Mouse (Mus musculus) midbrain, postnatal 0 days (tissue): ENCODE measurements around the gene Gm1113. TPM values are rescaled to one million over a fixed set of nuclear protein-coding genes. Genes with fewer than 3 reads are reported as not detected.

Experiments
- ATAC-seq: fragments of 200-750 bp; cut with Nextera tagmentation; 2 replicates; pipeline ENCODE4 v1.8.0; 2017; ENCODE audit warnings: moderate number of reproducible peaks, mild to moderate bottlenecking, moderate TSS enrichment, moderate library complexity; ENCODE audit not compliant: low FRiP score
- DNase-seq: peaks from one replicate; pipeline ENCODE4 v3.0.0-alpha.2; 2015; ENCODE audit warnings: low spot score
- H3K27ac ChIP-seq: fragments of 300-500 bp; sonication (generic); 2 replicates; pipeline ENCODE4 v1.5.1; 2014; ENCODE audit warnings: low read depth, mild to moderate bottlenecking, low read length, mixed read lengths
- H3K27me3 ChIP-seq: fragments of 300-500 bp; sonication (generic); 2 replicates; pipeline ENCODE4 v1.6.1; 2014; ENCODE audit warnings: low read length, control low read depth, mixed read lengths; ENCODE audit not compliant: insufficient read depth
- H3K36me3 ChIP-seq: fragments of 300-500 bp; sonication (generic); 2 replicates; pipeline ENCODE4 v1.6.1; 2014; ENCODE audit warnings: low read length, control low read depth, mixed read lengths; ENCODE audit not compliant: insufficient read depth
- H3K4me1 ChIP-seq: fragments of 300-500 bp; sonication (generic); 2 replicates; pipeline ENCODE4 v1.6.1; 2014; ENCODE audit warnings: mild to moderate bottlenecking, control low read depth, antibody characterized with exemption, low read length, mixed read lengths; ENCODE audit not compliant: insufficient read depth
- H3K4me2 ChIP-seq: fragments of 300-500 bp; sonication (generic); 2 replicates; pipeline ENCODE4 v1.6.1; 2014; ENCODE audit warnings: low read depth, mild to moderate bottlenecking, low read length, mixed read lengths; ENCODE audit not compliant: poor library complexity, severe bottlenecking
- H3K4me3 ChIP-seq: fragments of 300-500 bp; sonication (generic); 2 replicates; pipeline ENCODE4 v1.5.1; 2014; ENCODE audit warnings: low read depth, mild to moderate bottlenecking, low read length, moderate library complexity
- H3K9ac ChIP-seq: fragments of 300-500 bp; sonication (generic); replicated peaks from 2 replicates; pipeline ENCODE4 v1.6.1; 2014; ENCODE audit warnings: mild to moderate bottlenecking, low read length, moderate library complexity, mixed read lengths; ENCODE audit not compliant: poor library complexity, severe bottlenecking
- H3K9me3 ChIP-seq: fragments of 300-500 bp; sonication (generic); 2 replicates; pipeline ENCODE4 v1.6.1; 2016; ENCODE audit warnings: low read length, control low read depth
- CTCF ChIP-seq: IDR thresholded peaks from 2 replicates; pipeline ENCODE4 v1.5.1; 2016; ENCODE audit warnings: antibody characterized with exemption, mild to moderate bottlenecking
- WGBS: fragments of 180-500 bp; shearing (Covaris S2); extraction: QIAGEN DNeasy Blood & Tissue Kit; methylation state at CpG from one replicate; pipeline ENCODE4 v1.1.7; 2014; 5-methylcytosine and 5-hydroxymethylcytosine counted together
- polyA plus RNA-seq: library from polyadenylated mRNA; unstranded; fragments of >200 nt; fragmentation: Nextera tagmentation; extraction: Ambion mirVana; gene quantifications from 2 replicates; pipeline ENCODE4 v1.2.1, GENCODE M21; 2015
- total RNA-seq: library from RNA; depleted of rRNA; stranded (reverse); fragments of >200 nt; gene quantifications from 2 replicates; pipeline ENCODE4 v1.2.3, GENCODE M21; 2014

The Gm1113 gene
- total and polyA plus RNA-seq, 2 experiments from 2014 or later, result not detected

DNA sequence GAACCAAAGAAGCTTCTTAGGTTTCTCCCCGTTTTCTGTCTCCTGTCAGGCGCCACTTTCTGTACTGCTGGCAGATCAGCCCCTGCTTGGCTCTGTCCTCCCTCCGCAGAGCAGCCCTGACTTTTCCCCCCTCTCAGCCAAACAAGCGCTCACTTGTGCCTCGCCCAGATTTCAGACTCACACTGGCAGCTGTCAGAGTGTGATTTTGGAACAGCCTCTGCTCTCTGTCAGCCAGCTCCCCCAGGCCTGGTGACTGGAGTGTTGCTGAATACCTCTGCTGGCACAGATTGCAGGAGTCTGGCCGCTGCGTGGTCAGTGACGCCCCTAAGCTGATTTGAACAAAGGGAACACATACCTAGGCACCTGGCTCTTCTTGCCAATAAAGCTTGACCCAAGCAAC is 9.8 kb downstream of the Gm1113 start:
- Histone ChIP-seq H3K27me3 (no peaks in the 10 kb centered on the region), H3K36me3 (peaks cover 3% of the 10 kb centered on the region; the same call in 1 of the 2 replicates), H3K9me3 (no peaks in the 10 kb centered on the region), H3K9ac (no peak overlapping the region), H3K27ac (no peak overlapping the region), H3K4me3 (no peak overlapping the region), H3K4me2 (no peak overlapping the region), H3K4me1 (0 out of 2 replicates have a peak, but pooled peaks cover 5% of the 10 kb centered on the region)
- ATAC-seq (peak; percentile 42; the same call in 1 of the 2 replicates), DNase-seq (peak; percentile 68)
- TF ChIP-seq CTCF, result no peak
- WGBS, result 43% methylated on average over 8 of the region's 8 CpGs

DNA sequence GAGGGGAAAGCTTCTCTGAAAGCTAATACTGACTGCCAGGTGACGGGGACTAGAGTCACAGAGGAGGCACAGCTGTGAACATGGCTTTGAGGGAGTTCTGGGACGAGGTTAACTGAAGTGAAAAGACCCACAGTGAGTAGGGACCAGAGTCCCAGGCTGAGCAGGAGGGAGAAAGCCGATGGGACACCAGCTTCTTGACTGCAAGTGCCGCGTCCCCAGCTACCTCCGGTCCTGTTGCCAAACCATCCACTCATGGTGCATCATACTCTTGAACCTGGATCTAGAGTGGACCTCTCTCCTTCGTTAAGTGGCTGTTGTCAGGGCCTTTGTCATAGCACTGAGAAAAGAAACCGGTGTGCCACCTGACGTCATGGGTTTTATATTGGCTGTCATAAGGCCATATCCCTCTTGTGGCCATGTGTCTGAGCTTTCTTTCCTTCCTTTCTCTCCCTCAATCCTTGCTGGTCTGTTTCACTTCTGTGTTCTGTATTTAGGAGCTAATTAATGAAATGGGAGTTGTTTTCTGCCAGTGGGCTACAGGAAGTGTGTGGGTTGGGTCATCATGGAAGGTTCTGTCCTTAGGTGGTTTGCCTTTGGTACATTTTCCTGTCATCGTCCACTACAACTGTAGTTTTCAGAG is 15.6 kb downstream of the Gm1113 start:
- no peak for DNase-seq
- H3K4me1 ChIP-seq, result no peaks in the 10 kb centered on the region
- no peaks in the 10 kb centered on the region for H3K27me3 ChIP-seq
- no peak overlapping the region for H3K9ac ChIP-seq
- H3K4me2 ChIP-seq, result no peak overlapping the region
- ATAC-seq, result no peak
- H3K27ac ChIP-seq, result no peak overlapping the region
- H3K4me3 ChIP-seq, result no peak overlapping the region
- H3K36me3 ChIP-seq, result peaks cover 3% of the 10 kb centered on the region
- H3K9me3 ChIP-seq, result no peaks in the 10 kb centered on the region
- TF ChIP-seq CTCF, result no peak
- 73% methylated on average over 10 of the region's 10 CpGs for WGBS

DNA sequence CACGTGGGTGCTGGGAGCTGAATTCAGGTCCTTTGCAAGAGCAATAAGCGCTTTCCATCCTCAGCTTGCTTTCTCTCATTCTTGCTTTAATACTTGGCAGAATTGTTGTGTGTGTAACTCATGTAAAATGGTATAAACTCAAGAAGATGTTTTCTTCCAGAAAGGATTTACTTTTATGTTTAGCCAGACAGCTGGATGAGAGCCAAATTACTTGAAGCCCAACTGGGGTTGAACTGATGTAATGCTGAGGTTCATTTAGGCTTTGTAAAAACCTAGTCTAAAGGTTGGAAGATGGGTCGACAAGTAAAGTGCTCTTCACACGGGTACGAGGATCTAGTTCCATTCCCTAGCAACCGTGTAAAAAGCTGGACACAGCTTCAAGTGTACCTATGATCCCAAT is 18.1 kb downstream of the Gm1113 start:
- peaks cover 3% of the 10 kb centered on the region for H3K36me3 ChIP-seq
- no peaks in the 10 kb centered on the region for H3K4me1 ChIP-seq
- H3K27ac ChIP-seq, result no peak overlapping the region
- TF ChIP-seq CTCF, result no peak
- 80% methylated on average over 6 of the region's 6 CpGs for WGBS
- no peak overlapping the region for H3K4me2 ChIP-seq
- DNase-seq (no peak), ATAC-seq (no peak)
- H3K27me3 ChIP-seq, result no peaks in the 10 kb centered on the region
- no peak overlapping the region for H3K9ac ChIP-seq
- H3K9me3 ChIP-seq, result no peaks in the 10 kb centered on the region
- no peak overlapping the region for H3K4me3 ChIP-seq

DNA sequence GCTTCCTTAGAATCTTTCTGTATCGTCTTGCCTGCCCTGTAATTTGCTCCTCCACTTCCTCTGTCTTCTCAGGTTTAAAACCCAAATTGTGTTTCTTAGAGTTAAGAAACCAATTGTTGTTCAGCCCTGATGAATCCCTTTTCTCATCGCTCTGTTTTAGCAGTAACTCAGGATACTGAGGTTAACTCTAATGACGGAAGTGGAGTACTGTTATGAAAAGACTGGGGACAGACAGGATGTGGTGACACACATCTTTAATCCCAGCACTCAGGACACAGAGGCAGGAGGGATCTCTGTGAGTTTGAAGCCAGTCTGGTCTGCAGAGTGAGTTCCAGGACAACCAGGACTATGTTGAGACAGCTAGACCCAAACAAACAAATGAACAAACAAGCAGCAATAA is 22.6 kb downstream of the Gm1113 start:
- H3K27me3 ChIP-seq, result no peaks in the 10 kb centered on the region
- no peak for TF ChIP-seq CTCF
- DNase-seq (no peak), ATAC-seq (no peak)
- no peaks in the 10 kb centered on the region for H3K9me3 ChIP-seq
- H3K27ac ChIP-seq, result no peak overlapping the region
- 81% methylated on average over 3 of the region's 3 CpGs for WGBS
- no peak overlapping the region for H3K4me2 ChIP-seq
- no peak overlapping the region for H3K9ac ChIP-seq
- H3K36me3 ChIP-seq, result peaks cover 10% of the 10 kb centered on the region
- no peaks in the 10 kb centered on the region for H3K4me1 ChIP-seq
- H3K4me3 ChIP-seq, result no peak overlapping the region

DNA sequence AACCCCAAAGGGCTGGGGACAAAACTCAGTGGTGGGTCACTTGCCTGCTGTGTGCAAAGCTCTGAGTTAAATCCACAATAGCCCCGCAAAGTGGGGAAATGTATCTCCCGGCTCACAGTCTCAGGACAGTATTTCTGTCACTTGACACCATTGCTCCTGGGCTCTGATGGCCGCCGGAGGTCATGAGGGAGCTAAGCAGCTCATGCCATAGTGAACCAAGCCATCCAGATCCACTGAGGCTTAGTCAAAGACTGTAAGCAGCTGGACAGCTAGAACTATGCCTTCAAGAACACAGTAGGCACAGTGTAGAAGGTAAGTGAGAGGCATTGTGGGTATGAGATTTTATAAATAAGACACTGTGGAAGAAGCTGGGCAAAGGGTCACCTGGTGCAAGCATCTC is 23.1 kb downstream of the Gm1113 start:
- Histone ChIP-seq H3K9ac (no peak overlapping the region), H3K4me1 (no peaks in the 10 kb centered on the region), H3K4me3 (no peak overlapping the region), H3K27me3 (no peaks in the 10 kb centered on the region), H3K9me3 (no peaks in the 10 kb centered on the region), H3K36me3 (peaks cover 10% of the 10 kb centered on the region), H3K27ac (no peak overlapping the region), H3K4me2 (no peak overlapping the region)
- no peak for ATAC-seq
- DNase-seq, result no peak
- no peak for TF ChIP-seq CTCF
- WGBS, result 60% methylated on average over 4 of the region's 4 CpGs

DNA sequence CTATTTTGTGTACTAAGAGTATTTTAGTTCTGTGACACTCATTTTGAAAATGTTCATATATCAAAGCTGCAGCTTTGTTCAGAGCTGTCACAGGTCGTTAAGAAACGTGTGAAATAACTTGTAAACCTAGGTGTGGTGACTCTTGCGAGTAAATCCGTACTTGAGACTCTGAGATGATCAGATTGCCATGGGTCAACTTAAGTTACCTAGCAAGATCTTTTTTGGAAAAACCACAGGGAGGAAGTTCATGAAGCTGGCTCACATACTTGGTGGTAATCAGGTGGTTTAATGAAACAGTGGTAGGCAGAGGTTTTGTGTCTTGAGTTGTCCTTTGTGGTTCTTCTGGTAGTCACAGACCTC is 24.4 kb downstream of the Gm1113 start:
- WGBS, result 79% methylated on average over 4 of the region's 4 CpGs
- DNase-seq, result no peak
- Histone ChIP-seq H3K4me2 (no peak overlapping the region), H3K4me3 (no peak overlapping the region), H3K36me3 (peaks cover 17% of the 10 kb centered on the region), H3K27ac (no peak overlapping the region), H3K27me3 (no peaks in the 10 kb centered on the region), H3K9ac (no peak overlapping the region), H3K9me3 (no peaks in the 10 kb centered on the region), H3K4me1 (no peaks in the 10 kb centered on the region)
- no peak for TF ChIP-seq CTCF
- no peak for ATAC-seq
